Mouse (Mus musculus): ENCODE results near the gene Tubd1. TPM values are rescaled to one million over a fixed set of nuclear protein-coding genes. Genes with fewer than 3 reads are reported as not detected.

Gene Tubd1
- polyA plus RNA-seq, 1 experiment from 2014 or later: 12.6 TPM

- Histone ChIP-seq H3K4me1 (ENCODE audit: control insufficient read depth, insufficient read depth, low read length) (peaks cover 3% of the 10 kb centered on the region; the same call in 1 of the 2 replicates), H3K9ac (replicated peaks; ENCODE audit: low read length) (no peak overlapping the region), H3K27me3 (ENCODE audit: control insufficient read depth, insufficient read depth, low read length) (no peaks in the 10 kb centered on the region), H3K36me3 (replicated peaks; ENCODE audit: control insufficient read depth, insufficient read depth, low read depth, low read length) (no peaks in the 10 kb centered on the region), H3K4me3 (ENCODE audit: low read depth, low read length) (no peak overlapping the region), H3K9me3 (replicated peaks; ENCODE audit: control insufficient read depth, low read length) (no peaks in the 10 kb centered on the region), H3K4me2 (ENCODE audit: low read depth, low read length) (no peak overlapping the region), H3K27ac (replicated peaks; ENCODE audit: low read depth, low read length) (no peak overlapping the region)
- WGBS: 91% methylated on average over 7 of the region's 7 CpGs
- DNase-seq (ENCODE audit: low spot score): no peak
- ATAC-seq (replicated peaks; ENCODE audit: insufficient number of reproducible peaks, low FRiP score, low TSS enrichment, low read depth): no peak
Observed at GRCm38 (mm10) chr11:86582543-86583260, 37.9 kb downstream of the Tubd1 start.

GRCm38 (mm10) chr11:86583313-86583825 is 38.6 kb downstream of the Tubd1 start:
- H3K9me3 ChIP-seq (replicated peaks; ENCODE audit: control insufficient read depth, low read length): no peaks in the 10 kb centered on the region
- H3K4me1 ChIP-seq (ENCODE audit: control insufficient read depth, insufficient read depth, low read length): peaks cover 3% of the 10 kb centered on the region; the same call in 1 of the 2 replicates
- DNase-seq (ENCODE audit: low spot score) (no peak), ATAC-seq (replicated peaks; ENCODE audit: insufficient number of reproducible peaks, low FRiP score, low TSS enrichment, low read depth) (no peak)
- H3K4me3 ChIP-seq (ENCODE audit: low read depth, low read length): no peak overlapping the region
- no peaks in the 10 kb centered on the region for H3K36me3 ChIP-seq (replicated peaks; ENCODE audit: control insufficient read depth, insufficient read depth, low read depth, low read length)
- WGBS: 96% methylated on average over 3 of the region's 3 CpGs
- no peak overlapping the region for H3K4me2 ChIP-seq (ENCODE audit: low read depth, low read length)
- no peaks in the 10 kb centered on the region for H3K27me3 ChIP-seq (ENCODE audit: control insufficient read depth, insufficient read depth, low read length)
- H3K27ac ChIP-seq (replicated peaks; ENCODE audit: low read depth, low read length): no peak overlapping the region
- H3K9ac ChIP-seq (replicated peaks; ENCODE audit: low read length): no peak overlapping the region

GRCm38 (mm10) chr11:86583990-86584897 is 39.5 kb downstream of the Tubd1 start:
- Histone ChIP-seq H3K36me3 (replicated peaks; ENCODE audit: control insufficient read depth, insufficient read depth, low read depth, low read length) (no peaks in the 10 kb centered on the region), H3K4me2 (ENCODE audit: low read depth, low read length) (no peak overlapping the region), H3K9ac (replicated peaks; ENCODE audit: low read length) (no peak overlapping the region), H3K4me1 (ENCODE audit: control insufficient read depth, insufficient read depth, low read length) (peaks cover 1% of the 10 kb centered on the region; the same call in 1 of the 2 replicates), H3K4me3 (ENCODE audit: low read depth, low read length) (no peak overlapping the region), H3K27me3 (ENCODE audit: control insufficient read depth, insufficient read depth, low read length) (no peaks in the 10 kb centered on the region), H3K9me3 (replicated peaks; ENCODE audit: control insufficient read depth, low read length) (no peaks in the 10 kb centered on the region), H3K27ac (replicated peaks; ENCODE audit: low read depth, low read length) (no peak overlapping the region)
- DNase-seq (ENCODE audit: low spot score) (no peak), ATAC-seq (replicated peaks; ENCODE audit: insufficient number of reproducible peaks, low FRiP score, low TSS enrichment, low read depth) (no peak)
- WGBS: 87% methylated on average over 14 of the region's 14 CpGs

- Histone ChIP-seq H3K27me3 (ENCODE audit: control insufficient read depth, insufficient read depth, low read length) (no peaks in the 10 kb centered on the region), H3K4me1 (ENCODE audit: control insufficient read depth, insufficient read depth, low read length) (no peaks in the 10 kb centered on the region; the same call in 1 of the 2 replicates)
Observed at GRCm38 (mm10) chr11:86584898-86585597, 40.3 kb downstream of the Tubd1 start.

GRCm38 (mm10) chr11:86585598-86585984 is 40.8 kb downstream of the Tubd1 start:
- no peaks in the 10 kb centered on the region for H3K27me3 ChIP-seq (ENCODE audit: control insufficient read depth, insufficient read depth, low read length)
- H3K4me3 ChIP-seq (ENCODE audit: low read depth, low read length): 0 out of 2 replicates have a peak overlapping the region, but pooled peaks have one; percentile 6
- H3K4me2 ChIP-seq (ENCODE audit: low read depth, low read length): no peak overlapping the region
- ATAC-seq (replicated peaks; ENCODE audit: insufficient number of reproducible peaks, low FRiP score, low TSS enrichment, low read depth) (no peak), DNase-seq (ENCODE audit: low spot score) (no peak)
- no peaks in the 10 kb centered on the region for H3K36me3 ChIP-seq (replicated peaks; ENCODE audit: control insufficient read depth, insufficient read depth, low read depth, low read length)
- no peak overlapping the region for H3K27ac ChIP-seq (replicated peaks; ENCODE audit: low read depth, low read length)
- no peak overlapping the region for H3K9ac ChIP-seq (replicated peaks; ENCODE audit: low read length)
- H3K9me3 ChIP-seq (replicated peaks; ENCODE audit: control insufficient read depth, low read length): no peaks in the 10 kb centered on the region
- no peaks in the 10 kb centered on the region for H3K4me1 ChIP-seq (ENCODE audit: control insufficient read depth, insufficient read depth, low read length)
- 39% methylated on average over 3 of the region's 3 CpGs for WGBS

More at GRCm38 (mm10) chr11:86584898-86585597, 40.3 kb downstream of the Tubd1 start:
- no peak overlapping the region for H3K4me2 ChIP-seq (ENCODE audit: low read depth, low read length)
- H3K36me3 ChIP-seq (replicated peaks; ENCODE audit: control insufficient read depth, insufficient read depth, low read depth, low read length): no peaks in the 10 kb centered on the region
- no peaks in the 10 kb centered on the region for H3K9me3 ChIP-seq (replicated peaks; ENCODE audit: control insufficient read depth, low read length)
- ATAC-seq (replicated peaks; ENCODE audit: insufficient number of reproducible peaks, low FRiP score, low TSS enrichment, low read depth) (no peak), DNase-seq (ENCODE audit: low spot score) (no peak)
- no peak overlapping the region for H3K9ac ChIP-seq (replicated peaks; ENCODE audit: low read length)
- H3K4me3 ChIP-seq (ENCODE audit: low read depth, low read length): no peak overlapping the region
- no peak overlapping the region for H3K27ac ChIP-seq (replicated peaks; ENCODE audit: low read depth, low read length)
- WGBS: 75% methylated on average over 7 of the region's 7 CpGs

- WGBS: 17% methylated on average over 12 of the region's 12 CpGs
- Histone ChIP-seq H3K36me3 (replicated peaks; ENCODE audit: control insufficient read depth, insufficient read depth, low read depth, low read length) (no peaks in the 10 kb centered on the region), H3K4me2 (ENCODE audit: low read depth, low read length) (peak overlapping the region; percentile 34), H3K9ac (replicated peaks; ENCODE audit: low read length) (peak overlapping the region; percentile 43), H3K27ac (replicated peaks; ENCODE audit: low read depth, low read length) (no peak overlapping the region), H3K9me3 (replicated peaks; ENCODE audit: control insufficient read depth, low read length) (no peaks in the 10 kb centered on the region), H3K4me1 (ENCODE audit: control insufficient read depth, insufficient read depth, low read length) (no peaks in the 10 kb centered on the region), H3K27me3 (ENCODE audit: control insufficient read depth, insufficient read depth, low read length) (no peaks in the 10 kb centered on the region), H3K4me3 (ENCODE audit: low read depth, low read length) (peak overlapping the region; percentile 5; the same call in 1 of the 2 replicates)
- DNase-seq (ENCODE audit: low spot score): peak; percentile 45
- ATAC-seq (replicated peaks; ENCODE audit: insufficient number of reproducible peaks, low FRiP score, low TSS enrichment, low read depth): no peak
Observed at GRCm38 (mm10) chr11:86586177-86586867, 41.5 kb downstream of the Tubd1 start.

Measured in embryonic facial prominence, embryonic 11.5 days (tissue).